Mouse (Mus musculus) CH12.LX (cell line): ENCODE measurements around the gene Pon1. TPM values are rescaled to one million over a fixed set of nuclear protein-coding genes. Genes with fewer than 3 reads are reported as not detected.
"Not testable (repeated sequence)": the region's sequence is repeated elsewhere in the genome, so short reads cannot be mapped to it uniquely, and the experiment has no call there.

ENCODE experiments used
- DNase-seq: peaks from one replicate; pipeline ENCODE4 v3.0.0-alpha.2; 2013; ENCODE audit errors: extremely low read depth
- H3K27ac ChIP-seq: 2 replicates; pipeline ENCODE4 v1.5.1; 2012; ENCODE audit warnings: low read depth, mild to moderate bottlenecking, control low read depth, moderate library complexity; ENCODE audit not compliant: insufficient read depth
- H3K27me3 ChIP-seq: replicated peaks from 2 replicates; pipeline ENCODE3; 2012; ENCODE audit warnings: inconsistent platforms
- H3K36me3 ChIP-seq, 2 experiments: replicated peaks in 1 of 2; 2 replicates each; pipeline versions ENCODE3 to v1.6.1; 2012; ENCODE audit warnings: inconsistent platforms in 1 of 2, low read length in 1 of 2, mild to moderate bottlenecking in 1 of 2, mixed read lengths in 1 of 2, moderate library complexity in 1 of 2; ENCODE audit not compliant: control insufficient read depth in 1 of 2, insufficient read depth in 1 of 2
- H3K4me1 ChIP-seq, 2 experiments: 2 replicates each; pipeline ENCODE4 v1.6.1; 2012; ENCODE audit warnings: inconsistent platforms in 1 of 2, moderate library complexity in 1 of 2; ENCODE audit not compliant: insufficient read depth in 2 of 2, control insufficient read depth in 1 of 2
- H3K4me2 ChIP-seq: 2 replicates; pipeline ENCODE4 v1.6.1; 2012; ENCODE audit warnings: low read depth, mild to moderate bottlenecking, control low read depth; ENCODE audit not compliant: poor library complexity, insufficient read depth, severe bottlenecking
- H3K4me3 ChIP-seq, 3 experiments: fragments of 150-350 bp in 1 of 3; sonication (generic) in 1 of 3; replicated peaks in 1 of 3; 2 replicates each; pipeline versions ENCODE3 to v1.5.1; 2011 to 2012; ENCODE audit warnings: low read depth in 2 of 3, low read length in 2 of 3, mild to moderate bottlenecking in 2 of 3, moderate library complexity in 2 of 3, control low read depth in 1 of 3, improper control_type of control experiment in 1 of 3, inconsistent platforms in 1 of 3, mixed read lengths in 1 of 3; ENCODE audit not compliant: poor library complexity in 1 of 3
- H3K79me2 ChIP-seq: replicated peaks from 2 replicates; pipeline ENCODE4 v1.6.1; 2012; ENCODE audit warnings: mild to moderate bottlenecking, moderate library complexity; ENCODE audit not compliant: control insufficient read depth, poor library complexity, insufficient read depth, severe bottlenecking; ENCODE audit errors: extremely low read depth
- H3K9ac ChIP-seq: 2 replicates; pipeline ENCODE4 v1.6.1; 2012; ENCODE audit warnings: low read depth, mild to moderate bottlenecking, control low read depth, moderate library complexity; ENCODE audit not compliant: insufficient read depth
- H3K9me3 ChIP-seq: replicated peaks from 2 replicates; pipeline ENCODE3; 2012; ENCODE audit warnings: low read length, inconsistent platforms, mixed read lengths
- CTCF ChIP-seq, 2 experiments: IDR thresholded peaks in 1 of 2; conservative IDR thresholded peaks in 1 of 2; 2 replicates each; pipeline ENCODE4 v1.5.1; 2011 to 2012; ENCODE audit warnings: low read depth in 2 of 2, low read length in 2 of 2, improper control_type of control experiment in 1 of 2, inconsistent platforms in 1 of 2, mild to moderate bottlenecking in 1 of 2, moderate library complexity in 1 of 2
- HCFC1 ChIP-seq: IDR thresholded peaks from 2 replicates; pipeline ENCODE4 v1.6.1; 2012; ENCODE audit warnings: low read depth, mild to moderate bottlenecking, inconsistent platforms, low read length, improper control_type of control experiment
- JUN ChIP-seq: IDR thresholded peaks from 2 replicates; pipeline ENCODE4 v1.6.1; 2011; ENCODE audit warnings: low read depth, mild to moderate bottlenecking, low read length, improper control_type of control experiment, moderate library complexity; ENCODE audit not compliant: insufficient read depth
- JUND ChIP-seq: conservative IDR thresholded peaks from 2 replicates; pipeline ENCODE4 v1.6.1; 2011; ENCODE audit warnings: low read depth, low read length, improper control_type of control experiment
- MAX ChIP-seq: IDR thresholded peaks from 2 replicates; pipeline ENCODE4 v1.6.1; 2011; ENCODE audit warnings: low read length, improper control_type of control experiment
- MYC ChIP-seq: IDR thresholded peaks from 2 replicates; pipeline ENCODE4 v1.6.1; 2011; ENCODE audit warnings: low read depth, mild to moderate bottlenecking, improper control_type of control experiment, low read length
- NELFE ChIP-seq: IDR thresholded peaks from 2 replicates; pipeline ENCODE4 v1.6.1; 2011; ENCODE audit warnings: low read depth, low read length, improper control_type of control experiment
- NRF1 ChIP-seq: IDR thresholded peaks from 2 replicates; pipeline ENCODE4 v1.6.1; 2014; ENCODE audit warnings: low read depth, mild to moderate bottlenecking, inconsistent platforms, low read length, improper control_type of control experiment, moderate library complexity
- PAX5 ChIP-seq: IDR thresholded peaks from 2 replicates; pipeline ENCODE4 v1.6.1; 2012; ENCODE audit warnings: low read length, inconsistent platforms, mixed read lengths
- POLR2A ChIP-seq: IDR thresholded peaks from 2 replicates; pipeline ENCODE4 v1.6.1; 2011; ENCODE audit warnings: low read depth, mild to moderate bottlenecking, improper control_type of control experiment, low read length
- POLR2AphosphoS2 ChIP-seq: IDR thresholded peaks from 2 replicates; pipeline ENCODE4 v1.6.1; 2011; ENCODE audit warnings: low read depth, low read length, improper control_type of control experiment
- RCOR1 ChIP-seq: conservative IDR thresholded peaks from 2 replicates; pipeline ENCODE4 v1.6.1; 2012; ENCODE audit warnings: low read depth, mild to moderate bottlenecking, inconsistent platforms, low read length, improper control_type of control experiment
- SMC3 ChIP-seq: IDR thresholded peaks from 2 replicates; pipeline ENCODE4 v1.6.1; 2011; ENCODE audit warnings: low read depth, low read length, improper control_type of control experiment
- TCF12 ChIP-seq: IDR thresholded peaks from 2 replicates; pipeline ENCODE4 v1.6.1; 2014; ENCODE audit warnings: low read depth, mild to moderate bottlenecking, inconsistent platforms, low read length, improper control_type of control experiment
- UBTF ChIP-seq: IDR thresholded peaks from 2 replicates; pipeline ENCODE4 v1.6.1; 2012; ENCODE audit warnings: low read depth, mild to moderate bottlenecking, inconsistent platforms, low read length, improper control_type of control experiment, moderate library complexity
- ZNF384 ChIP-seq: IDR thresholded peaks from 2 replicates; pipeline ENCODE4 v1.6.1; 2012; ENCODE audit warnings: low read depth, low read length, improper control_type of control experiment, inconsistent platforms
- dilution Hi-C: fragments of 300-500 bp; cut with MboI; formaldehyde crosslinking; loops from 2 replicates; pipeline ENCODE4 v1.14.3; 2020; ENCODE audit warnings: low sequenced_read_pairs; ENCODE audit not compliant: extremely low pct_unique_long_range_greater_than_20kb, extremely low pct_ligation_motif_present
- in situ Hi-C: fragments of 300-500 bp; cut with MboI; formaldehyde crosslinking; loops from 3 replicates; pipeline ENCODE4 v1.14.3; 2019; ENCODE audit warnings: low sequenced_read_pairs, low pct_ligation_motif_present, low pct_unique_long_range_greater_than_20kb, mixed read lengths
- polyA plus RNA-seq: library from polyadenylated mRNA; unstranded; fragments of >175 nt; gene quantifications from 2 replicates; pipeline ENCODE4 v1.2.1, GENCODE M21; 2012; ENCODE audit warnings: low read depth; ENCODE audit not compliant: insufficient read length
- total RNA-seq, 2 experiments: library from RNA; depleted of rRNA; stranded (reverse); fragments of 300-350 nt in 1 of 2; fragments of >200 nt in 1 of 2; gene quantifications; 2 replicates each; pipeline ENCODE4 v1.2.3; 2012 to 2014

Pon1 gene
- total and polyA plus RNA-seq, 3 experiments, result not detected

GRCm38 (mm10) chr6:5230261-5230660 is 36.5 kb upstream of the Pon1 start:
- dilution Hi-C loops, result no loop called here

GRCm38 (mm10) chr6:5223551-5223950 is 29.8 kb upstream of the Pon1 start:
- peaks cover 7 to 34% of the 10 kb centered on the region in 2 experiments for H3K36me3 ChIP-seq
- H3K9ac ChIP-seq, DNase-seq, H3K9me3 ChIP-seq, H3K27ac ChIP-seq, H3K4me1 ChIP-seq, H3K4me3 ChIP-seq, in situ Hi-C loops, H3K4me2 ChIP-seq, H3K79me2 ChIP-seq, dilution Hi-C loops, H3K27me3 ChIP-seq: not testable (repeated sequence)

More at GRCm38 (mm10) chr6:5230261-5230660, 36.5 kb upstream of the Pon1 start:
- no peak for DNase-seq
- no peak overlapping the region for H3K4me2 ChIP-seq
- H3K4me3 ChIP-seq, result no peak overlapping the region
- in situ Hi-C loops, result loop anchor here (10.0 kb wide), 1 partner anchor 155 kb away; the partner anchor contains the start of gene Asb4
- H3K79me2 ChIP-seq, result no peaks in the 10 kb centered on the region
- no peaks in the 10 kb centered on the region for H3K4me1 ChIP-seq
- peaks cover 0 to 51% of the 10 kb centered on the region in 2 experiments for H3K36me3 ChIP-seq
- TF ChIP-seq CTCF (conservative IDR thresholded peaks at IDR 0.05 in 1 of 2, IDR thresholded peaks at IDR 0.05 in 1 of 2; ENCODE audit: low read depth in 2 of 2, low read length in 2 of 2) (no peak), MAX (no peak), NRF1 (no peak), POLR2AphosphoS2 (no peak), ZNF384 (no peak), NELFE (no peak), TCF12 (no peak), JUN (no peak), POLR2A (no peak), SMC3 (no peak), UBTF (no peak), HCFC1 (no peak), MYC (no peak), JUND (no peak), RCOR1 (no peak)
- no peak overlapping the region for H3K9ac ChIP-seq
- H3K27ac ChIP-seq, result no peak overlapping the region
- H3K9me3 ChIP-seq, result no peaks in the 10 kb centered on the region
- H3K27me3 ChIP-seq, result no peaks in the 10 kb centered on the region

GRCm38 (mm10) chr6:5222080-5222479 is 28.3 kb upstream of the Pon1 start:
- H3K4me1 ChIP-seq, result no peaks in the 10 kb centered on the region
- dilution Hi-C loops, result no loop called here
- TF ChIP-seq PAX5, result no peak
- no peak for TF ChIP-seq TCF12
- TF ChIP-seq POLR2AphosphoS2, result no peak
- TF ChIP-seq, all 38 proteins: peak for 0
- Histone ChIP-seq H3K79me2 (no peaks in the 10 kb centered on the region), H3K27me3 (no peaks in the 10 kb centered on the region), H3K36me3 (peaks cover 7 to 35% of the 10 kb centered on the region in 2 experiments), H3K27ac (no peak overlapping the region), H3K9ac (no peak overlapping the region), H3K4me2 (no peak overlapping the region), H3K9me3 (no peaks in the 10 kb centered on the region), H3K4me3 (no peak overlapping the region)
- no peak for DNase-seq
- in situ Hi-C loops, result no loop called here
